Mouse (Mus musculus) liver, embryonic 14.5 days (tissue): Measurements from ENCODE around the gene 4930568D16Rik.

Source experiments
- CTCF ChIP-seq: IDR thresholded peaks from 2 replicates; pipeline ENCODE4 v1.5.1; 2016; ENCODE audit warnings: antibody characterized with exemption, low read depth, control low read depth
- EP300 ChIP-seq: IDR thresholded peaks from 2 replicates; pipeline ENCODE4 v1.6.1; 2016; ENCODE audit warnings: antibody characterized with exemption, low read depth

GRCm38 (mm10) chr2:35409466-35409865, 41.9 kb upstream of the 4930568D16Rik start:
- TF ChIP-seq CTCF: no peak
- TF ChIP-seq EP300: no peak
